Mouse (Mus musculus) megakaryocyte-erythroid progenitor cell, adult 5-6 weeks (primary cell): Measurements from ENCODE around the gene Oxld1. TPM values are rescaled to one million over a fixed set of nuclear protein-coding genes. Genes with fewer than 3 reads are reported as not detected.
A peak's percentile ranks its signal among the peaks of the same experiment; 100 is the strongest.
"Not testable (repeated sequence)": the region's sequence is repeated elsewhere in the genome, so short reads cannot be mapped to it uniquely, and the experiment has no call there.

Source experiments
- ATAC-seq: replicated peaks from 2 replicates; pipeline ENCODE4 v1.8.0; 2016; ENCODE audit warnings: mild to moderate bottlenecking, inconsistent platforms; ENCODE audit not compliant: severe bottlenecking, poor library complexity, low FRiP score, low TSS enrichment
- total RNA-seq, 2 experiments: library from RNA; stranded (forward) in 1 of 2; stranded (reverse) in 1 of 2; fragments of 200-1000, 215-1000 nt in 1 of 2; fragments of >200 nt in 1 of 2; fragmentation: Nextera tagmentation in 1 of 2; gene quantifications; 2 replicates each; pipeline ENCODE4 v1.2.3; 2014 to 2017

The Oxld1 gene
- total RNA-seq, 2 experiments from 2014 or later: 20.5 to 27.9 TPM

DNA sequence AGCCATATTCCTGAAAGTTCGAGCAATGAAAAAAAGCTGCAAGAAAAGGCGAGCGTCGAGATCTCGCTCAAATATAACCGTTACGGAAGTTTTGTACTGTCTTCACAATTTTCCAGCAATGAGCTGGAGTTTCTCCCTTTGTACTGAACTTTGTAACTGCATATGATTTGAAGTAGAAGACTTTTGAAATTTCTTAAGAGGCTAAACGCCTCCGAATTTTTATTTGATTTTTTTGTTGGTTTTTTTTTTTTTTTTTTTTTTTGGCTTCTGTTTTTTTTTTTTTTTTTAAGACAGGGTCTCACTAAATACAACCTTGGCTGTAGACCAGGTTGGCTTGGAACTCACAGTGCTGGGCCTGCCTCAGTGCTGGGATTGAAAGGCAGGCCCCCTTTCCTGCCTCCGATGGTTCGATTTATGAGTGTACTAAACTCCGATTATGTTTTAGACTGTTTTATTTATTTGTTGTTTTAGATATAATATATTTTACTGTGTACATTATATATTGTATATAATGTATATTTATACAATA, 19.9 kb downstream of the Oxld1 start:
- ATAC-seq: no peak

DNA sequence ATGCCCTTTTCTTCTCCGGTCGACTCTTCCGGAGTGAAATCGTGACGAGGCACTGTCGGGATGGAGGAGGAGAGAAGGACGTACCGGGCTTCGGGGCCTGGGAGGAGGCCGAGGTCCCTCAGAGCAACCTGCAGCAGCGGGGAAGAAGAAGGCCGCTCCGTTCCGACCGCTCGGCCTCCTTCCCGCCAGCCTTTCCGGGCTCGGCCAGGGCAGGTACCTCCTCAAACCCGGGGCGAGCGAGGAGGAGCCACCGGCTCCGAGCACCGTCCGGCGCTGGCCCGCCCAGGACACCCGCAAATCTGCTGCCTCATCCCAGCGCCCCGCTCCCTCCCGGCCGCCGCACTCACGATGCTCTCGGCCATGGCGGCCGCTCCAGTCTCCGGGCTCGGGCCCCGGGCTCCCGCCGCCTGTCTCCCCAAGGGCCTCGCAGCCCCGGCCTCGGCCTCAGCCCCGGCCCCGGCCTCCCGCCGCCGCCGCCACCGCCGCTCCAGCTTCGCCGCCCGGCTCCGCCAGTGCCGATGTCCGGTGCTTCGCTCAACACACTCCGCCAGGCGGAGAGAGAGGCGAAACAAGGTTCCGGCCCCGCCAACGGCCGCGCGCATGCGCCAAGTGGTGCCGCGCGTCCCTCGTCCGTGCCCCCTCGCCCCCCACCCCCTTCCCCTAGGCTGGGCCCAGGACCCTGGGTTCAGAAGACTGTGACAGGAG, 20.6 kb downstream of the Oxld1 start, which contains the start of gene Nploc4:
TSS of gene Nploc4 (minus strand) at position 557 of the 705 bp plus-strand sequence.
- ATAC-seq: peak; percentile 70

DNA sequence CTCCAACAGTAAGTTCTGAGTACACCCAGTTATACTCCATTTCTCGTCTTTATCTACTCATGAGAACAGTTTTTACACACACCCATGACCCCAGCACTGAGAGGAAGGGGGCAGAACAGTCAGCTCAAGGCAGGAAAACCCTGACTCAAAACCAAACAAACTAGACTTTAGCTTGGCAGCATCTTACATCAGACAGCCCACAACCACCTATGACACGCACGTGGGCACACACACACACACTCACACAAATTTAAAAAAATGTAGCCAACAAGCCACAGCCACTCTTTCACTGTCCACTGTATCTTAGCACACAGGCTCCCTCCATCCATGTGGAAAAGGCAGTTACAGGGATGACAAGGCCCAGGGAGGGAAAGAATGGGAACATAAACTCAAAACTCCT, 31.1 kb downstream of the Oxld1 start:
- no peak for ATAC-seq

DNA sequence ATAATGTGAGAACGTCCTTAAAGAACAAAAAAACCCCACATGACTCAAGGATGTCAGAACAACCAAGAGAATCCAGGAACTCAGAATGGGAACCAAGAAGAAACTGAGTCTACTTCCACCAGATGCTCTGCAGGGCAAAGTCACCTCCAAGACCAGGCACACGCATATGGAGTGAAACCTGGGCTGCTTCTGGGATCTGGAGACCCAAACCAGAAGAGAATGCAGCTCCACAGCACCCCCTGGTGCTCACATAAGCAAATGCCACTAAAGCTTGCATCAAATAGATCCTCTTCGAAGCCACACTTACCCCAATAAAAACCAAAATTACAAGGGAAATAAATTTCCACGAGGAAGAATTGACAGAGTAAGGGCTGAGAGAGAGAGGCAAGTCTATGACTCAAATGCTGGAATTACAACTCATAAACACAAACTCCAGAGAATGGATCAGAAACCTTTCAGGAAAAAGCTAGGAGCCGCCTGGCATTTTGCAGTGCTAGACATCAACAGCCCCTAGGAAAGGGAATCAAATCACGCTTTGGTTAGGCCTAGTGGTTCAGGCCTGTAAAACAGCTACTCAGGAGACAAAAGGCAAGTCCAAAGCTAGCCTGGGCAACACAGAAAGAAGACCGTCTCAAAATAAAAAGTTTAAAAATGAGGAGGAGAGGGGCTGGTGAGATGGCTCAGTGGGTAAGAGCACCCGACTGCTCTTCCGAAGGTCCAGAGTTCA, 34.1 kb downstream of the Oxld1 start:
- ATAC-seq: peak; percentile 78

DNA sequence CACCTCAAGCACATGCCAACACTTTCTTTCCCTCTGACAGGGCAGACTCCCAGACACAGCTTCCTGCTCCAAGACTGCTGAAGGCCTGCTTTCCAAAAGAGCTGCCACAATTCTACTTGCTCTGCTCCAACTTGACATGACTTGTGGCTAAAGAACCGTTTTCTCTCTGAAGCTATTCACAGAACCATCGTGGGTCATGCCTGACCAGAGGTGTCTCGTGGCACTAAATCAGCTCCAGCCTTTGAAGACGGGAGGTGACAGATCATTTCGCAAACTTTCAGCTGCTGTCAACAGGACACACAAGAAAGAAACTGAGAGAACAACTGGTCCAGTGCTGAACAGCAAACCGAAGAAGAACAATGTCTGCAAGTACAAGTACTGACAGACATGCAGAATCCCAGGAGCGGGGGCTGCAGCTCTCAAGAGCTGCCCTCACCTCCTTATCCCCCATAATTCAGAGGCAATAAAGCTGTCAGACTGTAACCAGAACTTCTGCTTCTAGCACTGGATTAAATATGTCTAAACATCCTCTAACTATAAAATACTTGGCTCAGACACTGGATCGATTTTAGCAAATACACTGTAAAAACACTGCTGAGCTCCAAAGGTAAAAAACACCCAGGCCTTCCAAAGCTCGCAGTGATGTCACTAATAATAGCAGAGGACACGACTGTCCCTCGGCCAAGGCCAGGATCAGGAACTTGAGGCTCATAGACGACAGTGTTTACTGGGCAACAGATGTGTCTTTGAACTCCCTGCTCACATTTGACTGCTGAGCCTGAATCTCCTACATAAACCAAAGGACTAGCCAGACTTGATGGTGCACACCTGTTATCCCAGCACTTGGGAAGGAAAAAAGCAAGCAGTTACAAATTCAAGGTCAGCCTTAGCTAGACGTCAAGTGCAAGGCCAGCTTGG, 35.0 kb downstream of the Oxld1 start:
- no peak for ATAC-seq

DNA sequence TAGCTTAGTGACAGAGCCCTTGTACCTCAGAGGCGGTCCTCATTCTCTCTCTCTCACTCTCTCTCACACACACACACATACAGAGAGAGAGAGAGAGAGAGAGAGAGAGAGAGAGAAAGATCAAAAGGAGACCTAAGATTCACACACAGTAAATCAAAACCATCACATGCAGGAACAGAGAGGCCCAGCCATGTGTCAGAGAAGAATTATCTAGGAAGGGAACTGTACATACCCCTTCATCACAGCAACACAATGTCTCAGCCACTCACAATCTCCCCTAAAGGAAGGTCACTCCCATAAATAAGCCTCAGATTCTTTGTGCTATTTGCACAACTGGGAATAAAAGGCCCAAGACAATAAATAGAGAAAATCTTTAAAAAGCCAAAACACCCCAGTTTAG, 39.3 kb downstream of the Oxld1 start:
- no peak for ATAC-seq

DNA sequence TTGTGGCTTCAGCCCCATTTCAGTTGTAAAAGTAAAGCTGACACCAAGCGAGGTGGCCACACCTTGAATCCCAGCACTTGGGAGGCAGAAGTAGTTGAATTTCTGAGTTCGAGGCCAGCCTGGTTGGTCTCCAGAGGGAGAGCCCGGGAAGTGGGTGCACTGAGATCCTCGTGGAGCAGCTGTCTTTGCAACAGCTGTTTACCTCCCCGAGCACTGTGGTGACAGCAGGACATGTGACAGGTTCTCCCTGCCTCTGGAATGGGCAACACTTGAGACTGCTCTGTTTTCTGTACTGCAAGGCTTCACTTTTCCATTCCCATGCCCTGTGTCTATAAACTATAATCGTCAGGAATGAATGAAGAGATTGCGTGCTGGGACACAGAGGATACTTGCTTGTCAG, 40.0 kb downstream of the Oxld1 start:
- ATAC-seq: no peak

DNA sequence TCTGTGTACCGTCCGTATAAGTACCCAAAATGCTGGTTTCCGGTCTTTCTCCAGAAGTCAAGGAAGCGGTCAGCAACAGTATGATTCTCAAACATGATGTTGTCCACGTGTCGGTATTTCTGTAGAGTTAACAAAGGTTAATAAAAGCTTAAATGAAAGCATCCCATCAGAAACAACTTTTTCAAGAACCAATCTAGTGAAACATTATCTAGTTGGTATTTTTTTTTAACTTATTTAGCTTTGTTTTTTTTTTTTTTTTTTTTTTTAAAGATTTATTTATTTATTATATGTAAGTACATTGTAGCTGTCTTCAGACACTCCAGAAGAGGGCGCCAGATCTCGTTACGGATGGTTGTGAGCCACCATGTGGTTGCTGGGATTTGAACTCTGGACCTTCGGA, 44.2 kb downstream of the Oxld1 start:
- ATAC-seq: not testable (repeated sequence)

Other genes with a start within 250 kb of the Oxld1 start
- 25.6 and 30.1 TPM in 2 replicates for gene Bahcc1, start 225.1 kb downstream of the Oxld1 start, total RNA-seq (2014; fragmentation: Nextera tagmentation)
- gene Bahcc1, start 225.1 kb downstream of the Oxld1 start, total RNA-seq (2017): 6.7 and 7.0 TPM in 2 replicates
- 774 and 823 TPM in 2 replicates for gene Actg1, start 109.5 kb downstream of the Oxld1 start, total RNA-seq (2014; fragmentation: Nextera tagmentation)
- gene Actg1, start 109.5 kb downstream of the Oxld1 start, total RNA-seq (2017): 492 and 662 TPM in 2 replicates
- not detected in 2 replicates for gene Fscn2, start 96.5 kb downstream of the Oxld1 start, total RNA-seq (2014; fragmentation: Nextera tagmentation)
- gene Fscn2, start 96.5 kb downstream of the Oxld1 start, total RNA-seq (2017): not detected in 2 replicates
- 31.0 and 34.7 TPM in 2 replicates for gene Faap100, start 79.3 kb downstream of the Oxld1 start, total RNA-seq (2014; fragmentation: Nextera tagmentation)
- 11.3 and 11.6 TPM in 2 replicates for gene Faap100, start 79.3 kb downstream of the Oxld1 start, total RNA-seq (2017)
- 59.3 and 65.2 TPM in 2 replicates for gene Nploc4, start 20.4 kb downstream of the Oxld1 start, total RNA-seq (2014; fragmentation: Nextera tagmentation)
- gene Nploc4, start 20.4 kb downstream of the Oxld1 start, total RNA-seq (2017): 32.5 and 41.1 TPM in 2 replicates
- gene Tspan10, start 15.4 kb downstream of the Oxld1 start, total RNA-seq (2014; fragmentation: Nextera tagmentation): not detected in 2 replicates
- not detected in 2 replicates for gene Tspan10, start 15.4 kb downstream of the Oxld1 start, total RNA-seq (2017)
- 0.37 TPM in 1 of 2 replicates, not detected in the other for gene Pde6g, start 4.6 kb downstream of the Oxld1 start, total RNA-seq (2014; fragmentation: Nextera tagmentation)
- gene Pde6g, start 4.6 kb downstream of the Oxld1 start, total RNA-seq (2017): 0.38 TPM in 1 of 2 replicates, not detected in the other
- gene Ccdc137, start within 50 bp of the Oxld1 start, total RNA-seq (2014; fragmentation: Nextera tagmentation): 36.1 and 67.6 TPM in 2 replicates
- gene Ccdc137, start within 50 bp of the Oxld1 start, total RNA-seq (2017): 70.0 and 99.8 TPM in 2 replicates
- gene Arl16, start 9.5 kb upstream of the Oxld1 start, total RNA-seq (2014; fragmentation: Nextera tagmentation): 11.2 and 14.7 TPM in 2 replicates
- gene Arl16, start 9.5 kb upstream of the Oxld1 start, total RNA-seq (2017): 8.8 and 21.9 TPM in 2 replicates
- 165 and 221 TPM in 2 replicates for gene Mrpl12, start 26.5 kb upstream of the Oxld1 start, total RNA-seq (2014; fragmentation: Nextera tagmentation)
- 151 and 192 TPM in 2 replicates for gene Mrpl12, start 26.5 kb upstream of the Oxld1 start, total RNA-seq (2017)
- gene Slc25a10, start 33.8 kb upstream of the Oxld1 start, total RNA-seq (2014; fragmentation: Nextera tagmentation): 16.9 and 27.2 TPM in 2 replicates
- 17.6 and 18.8 TPM in 2 replicates for gene Slc25a10, start 33.8 kb upstream of the Oxld1 start, total RNA-seq (2017)
- gene Gcgr, start 72.6 kb upstream of the Oxld1 start, total RNA-seq (2014; fragmentation: Nextera tagmentation): not detected in 2 replicates
- not detected in 2 replicates for gene Gcgr, start 72.6 kb upstream of the Oxld1 start, total RNA-seq (2017)
- gene Mcrip1, start 91.7 kb upstream of the Oxld1 start, total RNA-seq (2014; fragmentation: Nextera tagmentation): 60.4 and 62.7 TPM in 2 replicates
- 18.5 and 18.8 TPM in 2 replicates for gene Mcrip1, start 91.7 kb upstream of the Oxld1 start, total RNA-seq (2017)
- gene Ppp1r27, start 93.1 kb upstream of the Oxld1 start, total RNA-seq (2014; fragmentation: Nextera tagmentation): not detected in 2 replicates
- not detected in 2 replicates for gene Ppp1r27, start 93.1 kb upstream of the Oxld1 start, total RNA-seq (2017)
- gene P4hb, start 115.2 kb upstream of the Oxld1 start, total RNA-seq (2014; fragmentation: Nextera tagmentation): 236 and 270 TPM in 2 replicates
- 334 and 373 TPM in 2 replicates for gene P4hb, start 115.2 kb upstream of the Oxld1 start, total RNA-seq (2017)
- 248 and 334 TPM in 2 replicates for gene Arhgdia, start 123.6 kb upstream of the Oxld1 start, total RNA-seq (2014; fragmentation: Nextera tagmentation)
- 96.3 and 154 TPM in 2 replicates for gene Arhgdia, start 123.6 kb upstream of the Oxld1 start, total RNA-seq (2017)
- gene Alyref, start 140.3 kb upstream of the Oxld1 start, total RNA-seq (2014; fragmentation: Nextera tagmentation): 157 and 232 TPM in 2 replicates
- gene Alyref, start 140.3 kb upstream of the Oxld1 start, total RNA-seq (2017): 208 and 278 TPM in 2 replicates
- gene Anapc11, start 140.4 kb upstream of the Oxld1 start, total RNA-seq (2014; fragmentation: Nextera tagmentation): 84.0 and 110 TPM in 2 replicates
- gene Anapc11, start 140.4 kb upstream of the Oxld1 start, total RNA-seq (2017): 21.9 and 27.6 TPM in 2 replicates
- 3.3 TPM in 1 of 2 replicates, not detected in the other for gene Npb, start 150.4 kb upstream of the Oxld1 start, total RNA-seq (2014; fragmentation: Nextera tagmentation)
- gene Npb, start 150.4 kb upstream of the Oxld1 start, total RNA-seq (2017): not detected in 2 replicates
- 74.6 and 87.3 TPM in 2 replicates for gene Pcyt2, start 159.9 kb upstream of the Oxld1 start, total RNA-seq (2014; fragmentation: Nextera tagmentation)
- gene Pcyt2, start 159.9 kb upstream of the Oxld1 start, total RNA-seq (2017): 28.5 and 29.6 TPM in 2 replicates
- 62.8 and 79.3 TPM in 2 replicates for gene Sirt7, start 167.2 kb upstream of the Oxld1 start, total RNA-seq (2014; fragmentation: Nextera tagmentation)
- 39.8 and 48.3 TPM in 2 replicates for gene Sirt7, start 167.2 kb upstream of the Oxld1 start, total RNA-seq (2017)
- gene Mafg, start 175.5 kb upstream of the Oxld1 start, total RNA-seq (2014; fragmentation: Nextera tagmentation): 26.0 and 31.6 TPM in 2 replicates
- 11.7 and 12.2 TPM in 2 replicates for gene Mafg, start 175.5 kb upstream of the Oxld1 start, total RNA-seq (2017)
- gene Pycr1, start 185.7 kb upstream of the Oxld1 start, total RNA-seq (2014; fragmentation: Nextera tagmentation): 0.13 and 1.1 TPM in 2 replicates
- 1.5 TPM in 1 of 2 replicates, not detected in the other for gene Pycr1, start 185.7 kb upstream of the Oxld1 start, total RNA-seq (2017)
- 6.3 TPM in 1 of 2 replicates, not detected in the other for gene Myadml2, start 190.1 kb upstream of the Oxld1 start, total RNA-seq (2014; fragmentation: Nextera tagmentation)
- gene Myadml2, start 190.1 kb upstream of the Oxld1 start, total RNA-seq (2017): not detected in 2 replicates
- not detected in 2 replicates for gene Notum, start 203.1 kb upstream of the Oxld1 start, total RNA-seq (2014; fragmentation: Nextera tagmentation)
- not detected in 2 replicates for gene Notum, start 203.1 kb upstream of the Oxld1 start, total RNA-seq (2017)
- gene Aspscr1, start 214.9 kb upstream of the Oxld1 start, total RNA-seq (2014; fragmentation: Nextera tagmentation): 79.5 and 108 TPM in 2 replicates
- 15.5 and 52.7 TPM in 2 replicates for gene Aspscr1, start 214.9 kb upstream of the Oxld1 start, total RNA-seq (2017)